Comparison of ENCODE assay signal across 16 mouse cellular contexts in the genomic region with DNA sequence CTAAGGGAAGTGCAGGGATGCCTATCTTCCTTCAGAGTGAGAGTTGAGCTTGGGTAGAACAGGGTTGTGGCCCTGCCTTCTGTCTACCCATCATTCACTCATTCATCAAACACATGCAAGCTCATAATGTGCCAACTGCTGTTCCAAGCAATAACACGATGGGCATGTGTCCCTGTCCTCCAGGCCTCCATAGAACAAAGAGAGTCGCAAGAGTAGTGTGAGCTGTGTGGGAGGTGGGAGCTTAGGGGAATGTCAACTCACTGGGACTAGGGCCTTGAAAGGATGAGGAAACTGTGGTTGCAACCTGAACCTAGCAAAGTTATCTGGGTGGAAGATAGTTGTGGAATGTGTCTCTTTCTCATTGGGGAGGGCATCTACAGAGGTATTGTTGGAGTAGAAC.
"Had no signal": no experiment of that assay in that cellular context is flagged by ENCODE, and none has a peak within 500 bp of the region (broad histone marks: within the 10 kb centered on the region; RNA-seq: fewer than 3 reads in every experiment).

No protein-coding gene starts in this region.

- ATAC-seq: midbrain, embryonic 16.5 days had no signal

- H3K9me3 ChIP-seq: midbrain, embryonic 10.5 days; midbrain, embryonic 12.5 days; neural tube, embryonic 12.5 days; stomach, embryonic 15.5 days had no signal

- H3K4me2 ChIP-seq: lung, embryonic 14.5 days; midbrain, embryonic 12.5 days; neural tube, embryonic 12.5 days; stomach, embryonic 15.5 days had no signal

- H3K36me3 ChIP-seq: midbrain, embryonic 10.5 days; midbrain, embryonic 12.5 days; neural tube, embryonic 12.5 days; stomach, embryonic 15.5 days had no signal

- H3K27ac ChIP-seq: midbrain, embryonic 10.5 days; midbrain, embryonic 12.5 days; neural tube, embryonic 12.5 days; stomach, embryonic 15.5 days; stomach, postnatal 0 days had no signal

- DNase-seq: lung, adult 18-20 months; lung, embryonic 14.5 days; lung, postnatal 10 days; lung, postnatal 4 days; midbrain, embryonic 14.5 days; right cerebral cortex, postnatal 14 days; thymus, adult 2 months; thymus, postnatal 25 days; thymus, postnatal 4 days had no signal

- H3K9ac ChIP-seq: lung, embryonic 14.5 days; midbrain, embryonic 12.5 days; neural tube, embryonic 12.5 days; stomach, embryonic 15.5 days had no signal

- H3K27me3 ChIP-seq: midbrain, embryonic 12.5 days; neural tube, embryonic 12.5 days; stomach, embryonic 15.5 days had no signal

- H3K4me1 ChIP-seq: midbrain, embryonic 10.5 days; midbrain, embryonic 12.5 days; neural tube, embryonic 12.5 days; stomach, embryonic 15.5 days had no signal

- H3K4me3 ChIP-seq: midbrain, embryonic 10.5 days; midbrain, embryonic 12.5 days; myocyte; neural tube, embryonic 12.5 days; stomach, embryonic 15.5 days had no signal
